Mouse (Mus musculus): ENCODE results near the gene Dmrtb1. TPM values are rescaled to one million over a fixed set of nuclear protein-coding genes. Genes with fewer than 3 reads are reported as not detected.
A peak's percentile ranks its signal among the peaks of the same experiment; 100 is the strongest.

Gene Dmrtb1
- polyA plus RNA-seq, 1 experiment from 2014 or later = 0.08 TPM

DNA sequence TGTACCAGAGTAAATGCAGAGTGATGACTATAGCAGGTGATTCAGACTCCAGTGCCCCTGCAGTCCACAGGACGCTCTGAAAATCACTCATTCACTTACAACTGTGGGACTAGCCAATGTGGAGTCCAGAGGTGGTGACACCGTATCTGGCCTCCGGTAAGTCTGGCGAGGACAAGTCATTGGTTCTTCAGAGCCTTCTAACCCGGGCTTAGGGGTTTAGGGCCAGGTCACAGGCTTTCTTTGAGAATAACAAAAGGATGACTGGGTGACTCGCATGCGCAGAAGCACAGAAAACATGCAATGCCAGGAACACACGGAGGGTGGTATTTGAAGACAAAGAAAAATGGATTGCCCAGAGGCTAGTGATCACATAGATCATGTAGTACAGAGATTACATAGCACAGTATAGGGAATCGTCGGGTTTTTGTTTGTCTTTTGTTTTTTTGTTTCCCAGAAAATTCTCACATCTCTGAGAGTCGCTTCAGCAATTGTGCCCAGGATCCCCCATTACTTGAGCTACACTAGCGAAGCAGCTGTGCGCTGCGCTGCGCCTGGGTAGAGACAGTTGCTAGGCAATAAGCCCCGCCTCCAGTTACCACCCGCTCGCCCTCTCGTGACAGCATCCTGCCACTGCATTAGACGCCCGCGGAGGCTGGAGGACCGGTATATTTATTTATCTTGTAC lies 10.2 kb downstream of the Dmrtb1 start:
- Histone ChIP-seq H3K4me3 (ENCODE audit: low read depth, low read length) (no peak overlapping the region), H3K27ac (ENCODE audit: low read length) (no peak overlapping the region), H3K4me2 (replicated peaks; ENCODE audit: low read depth, low read length) (no peak overlapping the region), H3K9me3 (ENCODE audit: low read length) (no peaks in the 10 kb centered on the region), H3K4me1 (ENCODE audit: insufficient read depth, low read depth, low read length) (no peaks in the 10 kb centered on the region), H3K36me3 (ENCODE audit: insufficient read depth, low read length) (no peaks in the 10 kb centered on the region), H3K27me3 (replicated peaks; ENCODE audit: insufficient read depth, low read length) (0 out of 2 replicates have a peak, but pooled peaks cover 5% of the 10 kb centered on the region), H3K9ac (replicated peaks; ENCODE audit: low read depth) (no peak overlapping the region)
- peak; percentile 85 for ATAC-seq
- 19% methylated on average over 23 of the region's 23 CpGs for WGBS
- DNase-seq (ENCODE audit: low spot score) = peak; percentile 80
- TF ChIP-seq EP300 (IDR thresholded peaks at IDR 0.05) = no peak
- TF ChIP-seq CTCF (IDR thresholded peaks at IDR 0.05) = peak; percentile 71

DNA sequence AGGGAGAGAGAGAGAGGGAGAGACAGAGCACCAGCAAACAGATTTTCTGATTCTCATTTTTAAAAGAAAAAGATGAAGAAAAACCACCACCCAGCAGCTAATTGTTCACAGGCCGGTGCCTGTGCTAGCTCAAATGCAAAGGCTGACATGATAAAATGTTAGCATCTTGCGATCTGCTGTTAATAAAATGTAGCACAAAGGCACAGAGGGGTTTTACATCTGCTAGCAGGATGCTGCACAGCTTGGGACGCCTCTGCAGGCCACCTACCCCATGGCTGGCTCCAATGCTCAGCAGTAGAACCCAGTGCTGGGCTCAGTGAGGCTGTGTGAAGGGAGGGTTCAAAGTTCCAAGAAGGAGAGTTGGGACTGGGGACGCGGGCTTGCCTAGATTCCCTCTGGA lies 13.3 kb downstream of the Dmrtb1 start:
- no peaks in the 10 kb centered on the region for H3K36me3 ChIP-seq (ENCODE audit: insufficient read depth, low read length)
- no peak overlapping the region for H3K4me3 ChIP-seq (ENCODE audit: low read depth, low read length)
- H3K9me3 ChIP-seq (ENCODE audit: low read length) = no peaks in the 10 kb centered on the region
- DNase-seq (ENCODE audit: low spot score) = no peak
- H3K9ac ChIP-seq (replicated peaks; ENCODE audit: low read depth) = no peak overlapping the region
- H3K27ac ChIP-seq (ENCODE audit: low read length) = no peak overlapping the region
- no peaks in the 10 kb centered on the region for H3K4me1 ChIP-seq (ENCODE audit: insufficient read depth, low read depth, low read length)
- H3K27me3 ChIP-seq (replicated peaks; ENCODE audit: insufficient read depth, low read length) = 0 out of 2 replicates have a peak, but pooled peaks cover 5% of the 10 kb centered on the region
- 62% methylated on average over 5 of the region's 5 CpGs for WGBS
- TF ChIP-seq EP300 (IDR thresholded peaks at IDR 0.05) (no peak), CTCF (IDR thresholded peaks at IDR 0.05) (no peak)
- ATAC-seq = no peak
- no peak overlapping the region for H3K4me2 ChIP-seq (replicated peaks; ENCODE audit: low read depth, low read length)

DNA sequence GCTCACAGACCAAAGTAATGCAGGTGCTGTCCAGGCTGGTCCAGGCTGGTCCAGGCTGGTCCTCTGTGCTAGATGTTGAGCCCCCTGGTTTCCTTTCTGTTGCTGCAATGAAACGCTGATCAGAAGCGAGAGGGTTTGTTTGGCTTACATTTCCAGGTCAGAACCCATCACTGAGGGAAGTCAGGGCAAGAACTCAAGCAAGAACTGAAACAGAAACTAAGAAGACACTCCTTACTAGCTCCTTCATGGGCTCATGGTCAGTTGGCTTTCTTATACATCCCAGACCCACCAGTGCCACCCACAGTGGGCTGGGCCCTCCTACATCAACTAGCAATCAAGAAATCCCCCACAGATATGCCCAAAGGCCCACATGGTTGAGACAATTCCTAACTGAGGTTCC lies 15.5 kb downstream of the Dmrtb1 start:
- Histone ChIP-seq H3K4me2 (replicated peaks; ENCODE audit: low read depth, low read length) (no peak overlapping the region), H3K4me1 (ENCODE audit: insufficient read depth, low read depth, low read length) (no peaks in the 10 kb centered on the region), H3K4me3 (ENCODE audit: low read depth, low read length) (no peak overlapping the region), H3K9me3 (ENCODE audit: low read length) (no peaks in the 10 kb centered on the region), H3K36me3 (ENCODE audit: insufficient read depth, low read length) (no peaks in the 10 kb centered on the region), H3K9ac (replicated peaks; ENCODE audit: low read depth) (no peak overlapping the region), H3K27me3 (replicated peaks; ENCODE audit: insufficient read depth, low read length) (0 out of 2 replicates have a peak, but pooled peaks cover under 1% of the 10 kb centered on the region), H3K27ac (ENCODE audit: low read length) (no peak overlapping the region)
- ATAC-seq (no peak), DNase-seq (ENCODE audit: low spot score) (no peak)
- TF ChIP-seq EP300 (IDR thresholded peaks at IDR 0.05) (no peak), CTCF (IDR thresholded peaks at IDR 0.05) (no peak)
- 71% methylated on average over 2 of the region's 2 CpGs for WGBS

DNA sequence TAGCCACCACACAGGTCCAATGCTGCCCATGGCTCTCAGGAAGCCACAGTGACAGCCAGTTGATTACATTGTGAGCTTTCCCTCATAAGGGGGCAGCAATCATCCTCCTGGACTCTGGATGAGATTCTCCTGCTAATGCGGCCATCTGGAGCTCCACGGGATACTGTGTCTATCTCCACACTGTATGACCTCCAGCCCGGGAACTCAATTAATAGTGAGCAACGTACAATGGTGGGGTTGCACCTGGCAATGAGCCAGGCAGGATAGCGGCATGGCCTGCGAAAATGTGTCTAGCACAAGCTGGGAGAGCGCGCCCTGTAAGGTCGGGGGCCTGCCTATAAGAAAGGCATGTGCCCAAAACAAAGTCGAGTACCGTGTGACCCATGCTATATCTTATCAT lies 23.4 kb downstream of the Dmrtb1 start:
- Histone ChIP-seq H3K4me3 (ENCODE audit: low read depth, low read length) (no peak overlapping the region), H3K4me1 (ENCODE audit: insufficient read depth, low read depth, low read length) (no peaks in the 10 kb centered on the region), H3K27ac (ENCODE audit: low read length) (no peak overlapping the region), H3K4me2 (replicated peaks; ENCODE audit: low read depth, low read length) (no peak overlapping the region), H3K9me3 (ENCODE audit: low read length) (no peaks in the 10 kb centered on the region), H3K9ac (replicated peaks; ENCODE audit: low read depth) (no peak overlapping the region), H3K36me3 (ENCODE audit: insufficient read depth, low read length) (no peaks in the 10 kb centered on the region), H3K27me3 (replicated peaks; ENCODE audit: insufficient read depth, low read length) (no peaks in the 10 kb centered on the region)
- 85% methylated on average over 11 of the region's 11 CpGs for WGBS
- ATAC-seq (no peak), DNase-seq (ENCODE audit: low spot score) (no peak)
- TF ChIP-seq EP300 (IDR thresholded peaks at IDR 0.05) (no peak), CTCF (IDR thresholded peaks at IDR 0.05) (no peak)

DNA sequence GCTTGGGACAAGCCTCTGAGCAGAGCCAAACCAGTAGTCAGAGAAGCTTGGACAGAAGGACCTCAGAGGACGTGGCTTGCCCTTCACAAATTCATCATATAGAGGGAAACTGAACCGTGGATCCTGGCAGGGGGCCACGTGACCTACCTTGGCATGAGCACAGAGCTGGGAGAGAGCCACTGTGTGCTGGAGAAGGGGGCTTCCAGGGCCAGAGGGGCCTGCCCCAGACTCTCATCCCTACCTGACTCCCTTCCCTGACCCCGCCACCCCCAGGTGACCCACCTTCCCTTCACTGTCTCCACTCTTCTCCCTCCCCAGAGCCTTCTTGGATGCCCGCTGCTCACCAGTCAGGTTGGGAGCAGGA lies 30.8 kb downstream of the Dmrtb1 start:
- Histone ChIP-seq H3K4me1 (ENCODE audit: insufficient read depth, low read depth, low read length) (no peaks in the 10 kb centered on the region), H3K27me3 (replicated peaks; ENCODE audit: insufficient read depth, low read length) (no peaks in the 10 kb centered on the region), H3K9me3 (ENCODE audit: low read length) (no peaks in the 10 kb centered on the region), H3K4me2 (replicated peaks; ENCODE audit: low read depth, low read length) (no peak overlapping the region), H3K27ac (ENCODE audit: low read length) (no peak overlapping the region), H3K4me3 (ENCODE audit: low read depth, low read length) (no peak overlapping the region), H3K9ac (replicated peaks; ENCODE audit: low read depth) (no peak overlapping the region), H3K36me3 (ENCODE audit: insufficient read depth, low read length) (no peaks in the 10 kb centered on the region)
- no peak for TF ChIP-seq CTCF (IDR thresholded peaks at IDR 0.05)
- no peak for TF ChIP-seq EP300 (IDR thresholded peaks at IDR 0.05)
- DNase-seq (ENCODE audit: low spot score) (no peak), ATAC-seq (no peak)
- WGBS = 66% methylated on average over 5 of the region's 5 CpGs

DNA sequence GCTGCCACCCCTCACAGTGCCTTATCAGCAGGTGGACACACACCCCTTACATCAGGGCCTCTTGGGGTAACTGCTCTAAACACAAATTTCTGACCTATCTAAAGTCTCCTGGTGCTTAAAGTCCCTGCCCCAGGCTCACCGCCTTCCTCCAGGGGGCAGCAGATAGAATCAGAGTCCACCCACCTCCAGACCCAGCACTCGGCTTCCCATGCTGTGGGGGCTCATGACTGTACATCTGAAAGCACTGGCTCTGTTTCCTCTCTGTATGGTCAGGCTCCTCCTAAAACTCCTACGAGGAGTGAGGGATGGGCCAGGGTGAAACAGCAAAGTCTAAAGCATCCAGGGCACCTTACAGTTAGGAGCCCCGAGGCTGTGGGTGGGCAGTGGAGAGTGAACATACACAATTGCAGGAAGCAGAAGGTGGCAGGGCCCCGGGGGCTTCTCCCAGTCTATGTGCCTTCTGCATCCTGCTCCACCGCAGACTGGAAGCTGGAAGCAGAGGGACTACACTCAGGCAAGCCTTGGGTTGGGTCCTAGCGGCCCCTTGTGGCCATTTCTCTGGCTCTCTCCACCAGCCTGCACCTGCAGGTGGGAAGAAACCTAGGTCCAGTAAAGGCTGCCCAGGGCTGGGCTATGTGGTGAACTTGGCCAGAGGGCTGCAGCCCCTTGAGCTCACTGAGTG lies 31.3 kb downstream of the Dmrtb1 start:
- Histone ChIP-seq H3K36me3 (ENCODE audit: insufficient read depth, low read length) (no peaks in the 10 kb centered on the region), H3K9me3 (ENCODE audit: low read length) (no peaks in the 10 kb centered on the region), H3K4me3 (ENCODE audit: low read depth, low read length) (no peak overlapping the region), H3K27ac (ENCODE audit: low read length) (no peak overlapping the region), H3K27me3 (replicated peaks; ENCODE audit: insufficient read depth, low read length) (no peaks in the 10 kb centered on the region), H3K4me2 (replicated peaks; ENCODE audit: low read depth, low read length) (no peak overlapping the region), H3K4me1 (ENCODE audit: insufficient read depth, low read depth, low read length) (no peaks in the 10 kb centered on the region), H3K9ac (replicated peaks; ENCODE audit: low read depth) (no peak overlapping the region)
- TF ChIP-seq CTCF (IDR thresholded peaks at IDR 0.05) (peak; percentile 86), EP300 (IDR thresholded peaks at IDR 0.05) (no peak)
- DNase-seq (ENCODE audit: low spot score) (peak; percentile 80), ATAC-seq (peak; percentile 83)
- WGBS = 9% methylated on average over 7 of the region's 7 CpGs

All from lung, postnatal 0 days (tissue).